Mouse (Mus musculus): ENCODE results near the gene Gse1. TPM values are rescaled to one million over a fixed set of nuclear protein-coding genes. Genes with fewer than 3 reads are reported as not detected.

Gene Gse1
- polyA plus RNA-seq, 1 experiment from 2014 or later: 22.2 TPM

GRCm38 (mm10) chr8:120308553-120308952, 80.3 kb downstream of the Gse1 start:
- peaks cover 24% of the 10 kb centered on the region for H3K27me3 ChIP-seq (ENCODE audit: control insufficient read depth, insufficient read depth, low read length)
- peaks cover 46% of the 10 kb centered on the region for H3K4me1 ChIP-seq (replicated peaks; ENCODE audit: control insufficient read depth, insufficient read depth, low read length)
- H3K4me3 ChIP-seq (ENCODE audit: low read depth, low read length): no peak overlapping the region
- H3K27ac ChIP-seq (ENCODE audit: low read depth, low read length): no peak overlapping the region
- H3K9ac ChIP-seq (ENCODE audit: low read length): no peak overlapping the region
- WGBS: 45% methylated on average over 9 of the region's 9 CpGs
- ATAC-seq (replicated peaks; ENCODE audit: low FRiP score) (no peak), DNase-seq (ENCODE audit: low spot score) (no peak)
- H3K36me3 ChIP-seq (ENCODE audit: control insufficient read depth, insufficient read depth, low read length): no peaks in the 10 kb centered on the region
- no peaks in the 10 kb centered on the region for H3K9me3 ChIP-seq (ENCODE audit: control insufficient read depth, low read length)
- no peak overlapping the region for H3K4me2 ChIP-seq (ENCODE audit: low read depth, low read length, severe bottlenecking)

GRCm38 (mm10) chr8:120309326-120309725, 81.1 kb downstream of the Gse1 start:
- ATAC-seq (replicated peaks; ENCODE audit: low FRiP score): peak; percentile 29; the same call in 1 of the 2 replicates
- Histone ChIP-seq H3K4me1 (replicated peaks; ENCODE audit: control insufficient read depth, insufficient read depth, low read length) (peaks cover 39% of the 10 kb centered on the region), H3K9ac (ENCODE audit: low read length) (no peak overlapping the region)

GRCm38 (mm10) chr8:120310063-120310462, 81.8 kb downstream of the Gse1 start:
- H3K9ac ChIP-seq (ENCODE audit: low read length): no peak overlapping the region
- H3K27ac ChIP-seq (ENCODE audit: low read depth, low read length): no peak overlapping the region
- 80% methylated on average over 5 of the region's 5 CpGs for WGBS
- peaks cover 35% of the 10 kb centered on the region for H3K4me1 ChIP-seq (replicated peaks; ENCODE audit: control insufficient read depth, insufficient read depth, low read length)
- no peak overlapping the region for H3K4me3 ChIP-seq (ENCODE audit: low read depth, low read length)
- no peaks in the 10 kb centered on the region for H3K9me3 ChIP-seq (ENCODE audit: control insufficient read depth, low read length)
- ATAC-seq (replicated peaks; ENCODE audit: low FRiP score) (no peak), DNase-seq (ENCODE audit: low spot score) (no peak)
- H3K27me3 ChIP-seq (ENCODE audit: control insufficient read depth, insufficient read depth, low read length): peaks cover 24% of the 10 kb centered on the region
- H3K4me2 ChIP-seq (ENCODE audit: low read depth, low read length, severe bottlenecking): no peak overlapping the region
- no peaks in the 10 kb centered on the region for H3K36me3 ChIP-seq (ENCODE audit: control insufficient read depth, insufficient read depth, low read length)

More at GRCm38 (mm10) chr8:120309326-120309725, 81.1 kb downstream of the Gse1 start:
- H3K36me3 ChIP-seq (ENCODE audit: control insufficient read depth, insufficient read depth, low read length): no peaks in the 10 kb centered on the region
- 42% methylated on average over 18 of the region's 18 CpGs for WGBS
- H3K27me3 ChIP-seq (ENCODE audit: control insufficient read depth, insufficient read depth, low read length): peaks cover 24% of the 10 kb centered on the region
- H3K4me2 ChIP-seq (ENCODE audit: low read depth, low read length, severe bottlenecking): no peak overlapping the region
- peak overlapping the region; percentile 28; the same call in 1 of the 2 replicates for H3K27ac ChIP-seq (ENCODE audit: low read depth, low read length)
- H3K4me3 ChIP-seq (ENCODE audit: low read depth, low read length): no peak overlapping the region
- no peaks in the 10 kb centered on the region for H3K9me3 ChIP-seq (ENCODE audit: control insufficient read depth, low read length)
- peak; percentile 78 for DNase-seq (ENCODE audit: low spot score)

- H3K4me2 ChIP-seq (ENCODE audit: low read depth, low read length, severe bottlenecking): no peak overlapping the region
- H3K27me3 ChIP-seq (ENCODE audit: control insufficient read depth, insufficient read depth, low read length): peaks cover 6% of the 10 kb centered on the region; the same call in 1 of the 2 replicates
- H3K9ac ChIP-seq (ENCODE audit: low read length): no peak overlapping the region
- H3K9me3 ChIP-seq (ENCODE audit: control insufficient read depth, low read length): no peaks in the 10 kb centered on the region
- 92% methylated on average over 4 of the region's 4 CpGs for WGBS
- DNase-seq (ENCODE audit: low spot score): no peak
- no peak for ATAC-seq (replicated peaks; ENCODE audit: low FRiP score)
- H3K36me3 ChIP-seq (ENCODE audit: control insufficient read depth, insufficient read depth, low read length): no peaks in the 10 kb centered on the region
- peaks cover 20% of the 10 kb centered on the region for H3K4me1 ChIP-seq (replicated peaks; ENCODE audit: control insufficient read depth, insufficient read depth, low read length)
- H3K27ac ChIP-seq (ENCODE audit: low read depth, low read length): no peak overlapping the region
- H3K4me3 ChIP-seq (ENCODE audit: low read depth, low read length): no peak overlapping the region
These were observed 84.2 kb downstream of the Gse1 start for GRCm38 (mm10) chr8:120312452-120312851.

GRCm38 (mm10) chr8:120313674-120314073, 85.4 kb downstream of the Gse1 start:
- DNase-seq (ENCODE audit: low spot score): no peak
- no peak overlapping the region for H3K4me3 ChIP-seq (ENCODE audit: low read depth, low read length)
- H3K9ac ChIP-seq (ENCODE audit: low read length): no peak overlapping the region
- H3K9me3 ChIP-seq (ENCODE audit: control insufficient read depth, low read length): no peaks in the 10 kb centered on the region
- H3K4me1 ChIP-seq (replicated peaks; ENCODE audit: control insufficient read depth, insufficient read depth, low read length): peaks cover 17% of the 10 kb centered on the region; the same call in 1 of the 2 replicates
- 66% methylated on average over 3 of the region's 3 CpGs for WGBS
- H3K27ac ChIP-seq (ENCODE audit: low read depth, low read length): no peak overlapping the region
- H3K4me2 ChIP-seq (ENCODE audit: low read depth, low read length, severe bottlenecking): no peak overlapping the region
- H3K27me3 ChIP-seq (ENCODE audit: control insufficient read depth, insufficient read depth, low read length): peaks cover 2% of the 10 kb centered on the region; the same call in 1 of the 2 replicates
- H3K36me3 ChIP-seq (ENCODE audit: control insufficient read depth, insufficient read depth, low read length): no peaks in the 10 kb centered on the region
- ATAC-seq (replicated peaks; ENCODE audit: low FRiP score): no peak

GRCm38 (mm10) chr8:120314932-120315331, 86.7 kb downstream of the Gse1 start:
- 85% methylated on average over 5 of the region's 5 CpGs for WGBS
- H3K4me2 ChIP-seq (ENCODE audit: low read depth, low read length, severe bottlenecking): no peak overlapping the region
- ATAC-seq (replicated peaks; ENCODE audit: low FRiP score) (no peak), DNase-seq (ENCODE audit: low spot score) (no peak)
- peaks cover 2% of the 10 kb centered on the region; the same call in 1 of the 2 replicates for H3K27me3 ChIP-seq (ENCODE audit: control insufficient read depth, insufficient read depth, low read length)
- no peaks in the 10 kb centered on the region for H3K36me3 ChIP-seq (ENCODE audit: control insufficient read depth, insufficient read depth, low read length)
- peaks cover 6% of the 10 kb centered on the region; the same call in 1 of the 2 replicates for H3K4me1 ChIP-seq (replicated peaks; ENCODE audit: control insufficient read depth, insufficient read depth, low read length)
- H3K9ac ChIP-seq (ENCODE audit: low read length): no peak overlapping the region
- H3K4me3 ChIP-seq (ENCODE audit: low read depth, low read length): no peak overlapping the region
- H3K27ac ChIP-seq (ENCODE audit: low read depth, low read length): no peak overlapping the region
- no peaks in the 10 kb centered on the region for H3K9me3 ChIP-seq (ENCODE audit: control insufficient read depth, low read length)

- H3K9ac ChIP-seq (ENCODE audit: low read length): no peak overlapping the region
These were observed 87.4 kb downstream of the Gse1 start for GRCm38 (mm10) chr8:120315644-120316043.

GRCm38 (mm10) chr8:120316707-120317106, 88.5 kb downstream of the Gse1 start:
- 0 out of 2 replicates have a peak, but pooled peaks cover 4% of the 10 kb centered on the region for H3K4me1 ChIP-seq (replicated peaks; ENCODE audit: control insufficient read depth, insufficient read depth, low read length)
- WGBS: 85% methylated on average over 7 of the region's 7 CpGs
- ATAC-seq (replicated peaks; ENCODE audit: low FRiP score) (no peak), DNase-seq (ENCODE audit: low spot score) (no peak)
- no peaks in the 10 kb centered on the region for H3K9me3 ChIP-seq (ENCODE audit: control insufficient read depth, low read length)
- no peak overlapping the region for H3K27ac ChIP-seq (ENCODE audit: low read depth, low read length)
- no peak overlapping the region for H3K9ac ChIP-seq (ENCODE audit: low read length)
- H3K27me3 ChIP-seq (ENCODE audit: control insufficient read depth, insufficient read depth, low read length): no peaks in the 10 kb centered on the region
- no peak overlapping the region for H3K4me3 ChIP-seq (ENCODE audit: low read depth, low read length)
- no peaks in the 10 kb centered on the region for H3K36me3 ChIP-seq (ENCODE audit: control insufficient read depth, insufficient read depth, low read length)
- no peak overlapping the region for H3K4me2 ChIP-seq (ENCODE audit: low read depth, low read length, severe bottlenecking)

More at GRCm38 (mm10) chr8:120315644-120316043, 87.4 kb downstream of the Gse1 start:
- DNase-seq (ENCODE audit: low spot score) (no peak), ATAC-seq (replicated peaks; ENCODE audit: low FRiP score) (no peak)
- Histone ChIP-seq H3K4me3 (ENCODE audit: low read depth, low read length) (no peak overlapping the region), H3K4me2 (ENCODE audit: low read depth, low read length, severe bottlenecking) (no peak overlapping the region), H3K9me3 (ENCODE audit: control insufficient read depth, low read length) (no peaks in the 10 kb centered on the region), H3K36me3 (ENCODE audit: control insufficient read depth, insufficient read depth, low read length) (no peaks in the 10 kb centered on the region), H3K27me3 (ENCODE audit: control insufficient read depth, insufficient read depth, low read length) (peaks cover under 1% of the 10 kb centered on the region; the same call in 1 of the 2 replicates), H3K27ac (ENCODE audit: low read depth, low read length) (no peak overlapping the region), H3K4me1 (replicated peaks; ENCODE audit: control insufficient read depth, insufficient read depth, low read length) (0 out of 2 replicates have a peak, but pooled peaks cover 4% of the 10 kb centered on the region)
- WGBS: 89% methylated on average over 4 of the region's 4 CpGs
